13 mouse cellular contexts compared by ENCODE assay signal in the genomic region with DNA sequence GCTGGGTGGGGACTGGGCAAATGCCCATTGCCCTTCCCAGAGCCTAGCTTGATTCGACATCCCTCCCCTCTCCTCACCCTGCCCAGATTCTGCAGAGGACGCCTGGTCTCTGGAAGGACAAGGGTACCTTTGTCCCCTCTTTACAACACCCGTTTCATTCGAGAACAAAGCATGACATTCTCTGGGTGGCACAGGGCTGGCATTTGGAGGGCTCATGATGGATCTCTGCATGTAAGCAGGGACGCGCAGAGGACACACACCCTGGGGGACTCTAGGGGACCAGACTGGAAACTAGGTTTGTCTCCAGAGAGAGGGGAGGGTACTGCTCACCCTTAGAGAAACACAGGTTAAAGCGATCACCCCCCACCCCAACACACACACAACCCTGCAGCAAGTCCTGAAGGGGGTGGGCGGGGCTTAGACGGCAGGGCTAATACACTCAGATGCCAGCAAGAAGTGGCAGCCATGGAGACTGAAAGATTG. TPM values are rescaled to one million over a fixed set of nuclear protein-coding genes. Genes with fewer than 3 reads are reported as not detected.
DNase-seq lines count a peak whose midpoint lies in the region; ATAC-seq lines count a peak whose summit lies in the region.
"Had no signal": no experiment of that assay in that cellular context is flagged by ENCODE, and none has a peak within 500 bp of the region (broad histone marks: within the 10 kb centered on the region; RNA-seq: fewer than 3 reads in every experiment).

No protein-coding gene starts in this region.

- H3K27me3 ChIP-seq in embryonic facial prominence, embryonic 14.5 days (replicated peaks; ENCODE audit: control insufficient read depth, insufficient read depth, low read length) = no peaks in the 10 kb centered on the region
- H3K27me3 ChIP-seq in embryonic facial prominence, embryonic 10.5 days (replicated peaks; ENCODE audit: low read depth, poor library complexity, severe bottlenecking) = no peaks in the 10 kb centered on the region
- H3K27me3 ChIP-seq in midbrain, embryonic 11.5 days (ENCODE audit: control insufficient read depth, insufficient read depth, low read length) = no peaks in the 10 kb centered on the region
- no peaks in the 10 kb centered on the region for H3K27me3 ChIP-seq in midbrain, embryonic 10.5 days (ENCODE audit: low read depth, poor library complexity, severe bottlenecking)
- no peaks in the 10 kb centered on the region for H3K27me3 ChIP-seq in intestine, embryonic 16.5 days (replicated peaks; ENCODE audit: control insufficient read depth, insufficient read depth, low read length)
- H3K27me3 ChIP-seq in neural tube, embryonic 12.5 days (replicated peaks) = no peaks in the 10 kb centered on the region
- no peaks in the 10 kb centered on the region for H3K27me3 ChIP-seq in liver, embryonic 12.5 days (replicated peaks)

- no peak overlapping the region for H3K4me3 ChIP-seq in embryonic facial prominence, embryonic 14.5 days (ENCODE audit: low read depth, low read length)
- H3K4me3 ChIP-seq in embryonic facial prominence, embryonic 10.5 days = no peak overlapping the region
- H3K4me3 ChIP-seq in midbrain, embryonic 11.5 days (ENCODE audit: low read depth, low read length) = no peak overlapping the region
- H3K4me3 ChIP-seq in midbrain, embryonic 10.5 days = no peak overlapping the region
- no peak overlapping the region for H3K4me3 ChIP-seq in intestine, embryonic 16.5 days (ENCODE audit: low read length)
- no peak overlapping the region for H3K4me3 ChIP-seq in neural tube, embryonic 12.5 days
- no peak overlapping the region for H3K4me3 ChIP-seq in liver, embryonic 12.5 days

- H3K9me3 ChIP-seq in embryonic facial prominence, embryonic 14.5 days (ENCODE audit: control insufficient read depth, low read length) = no peaks in the 10 kb centered on the region
- H3K9me3 ChIP-seq in embryonic facial prominence, embryonic 10.5 days = no peaks in the 10 kb centered on the region
- H3K9me3 ChIP-seq in midbrain, embryonic 11.5 days (ENCODE audit: control insufficient read depth, low read length) = no peaks in the 10 kb centered on the region
- 0 out of 2 replicates have a peak, but pooled peaks cover 3% of the 10 kb centered on the region for H3K9me3 ChIP-seq in midbrain, embryonic 10.5 days (replicated peaks)
- H3K9me3 ChIP-seq in intestine, embryonic 16.5 days (ENCODE audit: control insufficient read depth, low read length) = no peaks in the 10 kb centered on the region
- no peaks in the 10 kb centered on the region for H3K9me3 ChIP-seq in neural tube, embryonic 12.5 days
- H3K9me3 ChIP-seq in liver, embryonic 12.5 days (replicated peaks) = no peaks in the 10 kb centered on the region

- 59% methylated on average over 9 of the region's 9 CpGs for WGBS in embryonic facial prominence, embryonic 14.5 days
- 62% methylated on average over 9 of the region's 9 CpGs for WGBS in embryonic facial prominence, embryonic 10.5 days
- WGBS in midbrain, embryonic 11.5 days = 80% methylated on average over 9 of the region's 9 CpGs
- 81% methylated on average over 9 of the region's 9 CpGs for WGBS in midbrain, embryonic 10.5 days
- WGBS in intestine, embryonic 16.5 days = 78% methylated on average over 9 of the region's 9 CpGs
- 56% methylated on average over 9 of the region's 9 CpGs for WGBS in neural tube, embryonic 12.5 days
- WGBS in liver, embryonic 12.5 days (ENCODE audit: insufficient replicate concordance) = 67% methylated on average over 9 of the region's 9 CpGs

- DNase-seq in embryonic facial prominence, embryonic 14.5 days (ENCODE audit: low spot score) = no peak
- no peak for DNase-seq in embryonic facial prominence, embryonic 10.5 days (ENCODE audit: low spot score)
- peak; percentile 26 for DNase-seq in midbrain, embryonic 11.5 days (ENCODE audit: low spot score, missing footprints)
- no peak for DNase-seq in midbrain, embryonic 10.5 days (ENCODE audit: low spot score)
- DNase-seq in cerebellum, adult 9-10 months = no peak
- DNase-seq: liver; lung, postnatal 36 days had no signal

- H3K4me1 ChIP-seq in embryonic facial prominence, embryonic 14.5 days (ENCODE audit: control insufficient read depth, insufficient read depth, low read length) = no peaks in the 10 kb centered on the region
- no peaks in the 10 kb centered on the region for H3K4me1 ChIP-seq in embryonic facial prominence, embryonic 10.5 days
- H3K4me1 ChIP-seq in midbrain, embryonic 11.5 days (ENCODE audit: control insufficient read depth, insufficient read depth, low read length) = no peaks in the 10 kb centered on the region
- H3K4me1 ChIP-seq in midbrain, embryonic 10.5 days = 0 out of 2 replicates have a peak, but pooled peaks cover 2% of the 10 kb centered on the region
- H3K4me1 ChIP-seq in intestine, embryonic 16.5 days (ENCODE audit: control insufficient read depth, insufficient read depth, low read length) = peaks cover 3% of the 10 kb centered on the region; the same call in 1 of the 2 replicates
- H3K4me1 ChIP-seq in neural tube, embryonic 12.5 days = peaks cover 23% of the 10 kb centered on the region; the same call in 1 of the 2 replicates
- no peaks in the 10 kb centered on the region for H3K4me1 ChIP-seq in liver, embryonic 12.5 days

- H3K4me2 ChIP-seq in embryonic facial prominence, embryonic 14.5 days (ENCODE audit: low read depth, low read length) = no peak overlapping the region
- no peak overlapping the region for H3K4me2 ChIP-seq in midbrain, embryonic 11.5 days
- no peak overlapping the region for H3K4me2 ChIP-seq in intestine, embryonic 16.5 days (ENCODE audit: low read depth, low read length)
- H3K4me2 ChIP-seq in neural tube, embryonic 12.5 days (replicated peaks) = no peak overlapping the region; the same call in 1 of the 2 replicates
- no peak overlapping the region for H3K4me2 ChIP-seq in liver, embryonic 12.5 days

- peaks cover 68% of the 10 kb centered on the region for H3K36me3 ChIP-seq in embryonic facial prominence, embryonic 14.5 days (ENCODE audit: control insufficient read depth, insufficient read depth, low read length)
- H3K36me3 ChIP-seq in embryonic facial prominence, embryonic 10.5 days (replicated peaks) = peaks cover 96% of the 10 kb centered on the region
- peaks cover 30% of the 10 kb centered on the region for H3K36me3 ChIP-seq in midbrain, embryonic 11.5 days (ENCODE audit: control insufficient read depth, insufficient read depth, low read length)
- H3K36me3 ChIP-seq in midbrain, embryonic 10.5 days = peaks cover 86% of the 10 kb centered on the region
- peaks cover 21% of the 10 kb centered on the region for H3K36me3 ChIP-seq in intestine, embryonic 16.5 days (ENCODE audit: control insufficient read depth, insufficient read depth, low read length)
- peaks cover 81% of the 10 kb centered on the region for H3K36me3 ChIP-seq in neural tube, embryonic 12.5 days
- H3K36me3 ChIP-seq in liver, embryonic 12.5 days = peaks cover 41% of the 10 kb centered on the region

- no peak overlapping the region for H3K27ac ChIP-seq in embryonic facial prominence, embryonic 14.5 days (replicated peaks; ENCODE audit: low read depth, low read length)
- H3K27ac ChIP-seq in embryonic facial prominence, embryonic 10.5 days (replicated peaks) = no peak overlapping the region
- H3K27ac ChIP-seq in midbrain, embryonic 11.5 days (ENCODE audit: low read depth, low read length) = no peak overlapping the region
- H3K27ac ChIP-seq in midbrain, embryonic 10.5 days (replicated peaks) = no peak overlapping the region
- no peak overlapping the region for H3K27ac ChIP-seq in intestine, embryonic 16.5 days (ENCODE audit: low read length)
- no peak overlapping the region for H3K27ac ChIP-seq in neural tube, embryonic 12.5 days
- H3K27ac ChIP-seq in liver, embryonic 12.5 days = no peak overlapping the region
- H3K27ac ChIP-seq: kidney, postnatal 0 days had no signal

- H3K9ac ChIP-seq in embryonic facial prominence, embryonic 14.5 days (ENCODE audit: low read depth, low read length) = no peak overlapping the region
- no peak overlapping the region for H3K9ac ChIP-seq in midbrain, embryonic 11.5 days (ENCODE audit: low read length)
- no peak overlapping the region; the same call in 1 of the 2 replicates for H3K9ac ChIP-seq in intestine, embryonic 16.5 days (ENCODE audit: low read depth, low read length)
- no peak overlapping the region for H3K9ac ChIP-seq in neural tube, embryonic 12.5 days
- H3K9ac ChIP-seq in liver, embryonic 12.5 days = no peak overlapping the region

- ATAC-seq in embryonic facial prominence, embryonic 14.5 days (ENCODE audit: low read depth) = peak; percentile 28; the same call in 1 of the 2 replicates
- ATAC-seq in midbrain, embryonic 11.5 days (ENCODE audit: low FRiP score) = no peak
- peak; percentile 36; the same call in 1 of the 2 replicates for ATAC-seq in intestine, embryonic 16.5 days
- ATAC-seq in neural tube, embryonic 12.5 days (ENCODE audit: low FRiP score, low read depth) = peak; percentile 77
- no peak for ATAC-seq in liver, embryonic 12.5 days

RNA-seq across cellular contexts. Expression of gene Clip2, which starts 46.4 kb away (rescaled TPM):
- polyA plus RNA-seq in embryonic facial prominence, embryonic 14.5 days (2014; fragmentation: Nextera tagmentation; extraction: Ambion mirVana) = 4.1 and 4.7 TPM in 2 replicates
- polyA plus RNA-seq in embryonic facial prominence, embryonic 10.5 days (2016; fragmentation: Nextera tagmentation; extraction: Ambion mirVana) = 5.8 and 6.8 TPM in 2 replicates
- polyA plus RNA-seq in midbrain, embryonic 11.5 days (2014; fragmentation: Nextera tagmentation; extraction: Ambion mirVana) = 5.6 and 5.8 TPM in 2 replicates
- polyA plus RNA-seq in midbrain, embryonic 10.5 days (2016; fragmentation: Nextera tagmentation; extraction: Ambion mirVana) = 4.6 and 6.2 TPM in 2 replicates
- 3.8 and 4.3 TPM in 2 replicates for polyA plus RNA-seq in intestine, embryonic 16.5 days (2015; fragmentation: Nextera tagmentation; extraction: Ambion mirVana)
- polyA plus RNA-seq in neural tube, embryonic 12.5 days (2016; fragmentation: Nextera tagmentation; extraction: Ambion mirVana) = 11.2 and 12.0 TPM in 2 replicates
- polyA plus RNA-seq in liver, embryonic 12.5 days (2016; fragmentation: Nextera tagmentation; extraction: Ambion mirVana) = 0.94 and 1.0 TPM in 2 replicates

RNA-seq across cellular contexts. Expression of gene Gtf2ird1, which starts 49.3 kb away (rescaled TPM):
- 80.3 and 91.2 TPM in 2 replicates for polyA plus RNA-seq in embryonic facial prominence, embryonic 14.5 days (2014; fragmentation: Nextera tagmentation; extraction: Ambion mirVana)
- 114 and 122 TPM in 2 replicates for polyA plus RNA-seq in embryonic facial prominence, embryonic 10.5 days (2016; fragmentation: Nextera tagmentation; extraction: Ambion mirVana)
- 86.5 and 88.1 TPM in 2 replicates for polyA plus RNA-seq in midbrain, embryonic 11.5 days (2014; fragmentation: Nextera tagmentation; extraction: Ambion mirVana)
- polyA plus RNA-seq in midbrain, embryonic 10.5 days (2016; fragmentation: Nextera tagmentation; extraction: Ambion mirVana) = 96.4 and 109 TPM in 2 replicates
- 66.5 and 66.6 TPM in 2 replicates for polyA plus RNA-seq in intestine, embryonic 16.5 days (2015; fragmentation: Nextera tagmentation; extraction: Ambion mirVana)
- polyA plus RNA-seq in neural tube, embryonic 12.5 days (2016; fragmentation: Nextera tagmentation; extraction: Ambion mirVana) = 79.8 and 84.6 TPM in 2 replicates
- polyA plus RNA-seq in liver, embryonic 12.5 days (2016; fragmentation: Nextera tagmentation; extraction: Ambion mirVana) = 23.5 and 26.4 TPM in 2 replicates

RNA-seq across cellular contexts. Expression of gene Syna, which starts 54.1 kb away (rescaled TPM):
- polyA plus RNA-seq in embryonic facial prominence, embryonic 14.5 days (2014; fragmentation: Nextera tagmentation; extraction: Ambion mirVana) = 0.09 and 0.24 TPM in 2 replicates
- polyA plus RNA-seq in embryonic facial prominence, embryonic 10.5 days (2016; fragmentation: Nextera tagmentation; extraction: Ambion mirVana) = 0.10 TPM in 1 of 2 replicates, not detected in the other
- 0.30 TPM in 1 of 2 replicates, not detected in the other for polyA plus RNA-seq in midbrain, embryonic 11.5 days (2014; fragmentation: Nextera tagmentation; extraction: Ambion mirVana)
- polyA plus RNA-seq in midbrain, embryonic 10.5 days (2016; fragmentation: Nextera tagmentation; extraction: Ambion mirVana) = 0.09 TPM in 2 replicates
- polyA plus RNA-seq in intestine, embryonic 16.5 days (2015; fragmentation: Nextera tagmentation; extraction: Ambion mirVana) = not detected in 2 replicates
- polyA plus RNA-seq in neural tube, embryonic 12.5 days (2016; fragmentation: Nextera tagmentation; extraction: Ambion mirVana) = 0.15 and 0.22 TPM in 2 replicates
- polyA plus RNA-seq in liver, embryonic 12.5 days (2016; fragmentation: Nextera tagmentation; extraction: Ambion mirVana) = not detected in 2 replicates
- polyA plus RNA-seq: embryonic facial prominence, embryonic 11.5 days; heart, postnatal 0 days had no signal

Comparison
In these comparisons a context has a peak if more than half of its experiments do, and no peak if none do; other contexts are left out.
1. ATAC-seq: peak in embryonic facial prominence, embryonic 14.5 days (single experiment), intestine, embryonic 16.5 days (single experiment) and neural tube, embryonic 12.5 days (single experiment); none in midbrain, embryonic 11.5 days (single experiment) and liver, embryonic 12.5 days (single experiment).